Mouse (Mus musculus) heart, embryonic 12.5 days (tissue): ENCODE measurements around the gene Phyh. TPM values are rescaled to one million over a fixed set of nuclear protein-coding genes. Genes with fewer than 3 reads are reported as not detected.

Experiments
- ATAC-seq: fragments of 200-750 bp; cut with Nextera tagmentation; 2 replicates; pipeline ENCODE4 v1.8.0; 2017; ENCODE audit warnings: moderate TSS enrichment, moderate library complexity; ENCODE audit not compliant: insufficient number of reproducible peaks, low FRiP score
- H3K27ac ChIP-seq: fragments of 300-500 bp; sonication (generic); 2 replicates; pipeline ENCODE4 v1.5.1; 2016; ENCODE audit warnings: mild to moderate bottlenecking, moderate library complexity; ENCODE audit not compliant: poor library complexity, severe bottlenecking
- H3K27me3 ChIP-seq: fragments of 300-500 bp; sonication (generic); replicated peaks from 2 replicates; pipeline ENCODE4 v1.6.1; 2016; ENCODE audit warnings: mild to moderate bottlenecking, moderate library complexity
- H3K36me3 ChIP-seq: fragments of 300-500 bp; sonication (generic); 2 replicates; pipeline ENCODE4 v1.6.1; 2016; ENCODE audit warnings: mild to moderate bottlenecking, moderate library complexity
- H3K4me1 ChIP-seq: fragments of 300-500 bp; sonication (generic); replicated peaks from 2 replicates; pipeline ENCODE4 v1.6.1; 2016; ENCODE audit warnings: mild to moderate bottlenecking
- H3K4me2 ChIP-seq: fragments of 300-500 bp; sonication (generic); 2 replicates; pipeline ENCODE4 v1.6.1; 2016; ENCODE audit warnings: mild to moderate bottlenecking, moderate library complexity
- H3K4me3 ChIP-seq: fragments of 300-500 bp; sonication (generic); 2 replicates; pipeline ENCODE4 v1.5.1; 2016; ENCODE audit warnings: mild to moderate bottlenecking
- H3K9ac ChIP-seq: fragments of 300-500 bp; sonication (generic); 2 replicates; pipeline ENCODE4 v1.6.1; 2016; ENCODE audit warnings: mild to moderate bottlenecking, moderate library complexity
- H3K9me3 ChIP-seq: fragments of 300-500 bp; sonication (generic); replicated peaks from 2 replicates; pipeline ENCODE4 v1.6.1; 2016; ENCODE audit warnings: mild to moderate bottlenecking, moderate library complexity
- WGBS: fragments of 180-500 bp; shearing (Covaris S2); methylation state at CpG from one replicate; pipeline ENCODE4 v1.1.7; 2016; 5-methylcytosine and 5-hydroxymethylcytosine counted together
- polyA plus RNA-seq: library from polyadenylated mRNA; unstranded; fragments of >200 nt; fragmentation: Nextera tagmentation; extraction: Ambion mirVana; gene quantifications from 2 replicates; pipeline ENCODE4 v1.2.1, GENCODE M21; 2016

Phyh gene
- 132 and 140 TPM in 2 replicates for polyA plus RNA-seq

GRCm38 (mm10) chr2:4918860-4919739 is at the start of gene Phyh:
TSS of gene Phyh (plus strand) at chr2:4919019.
- H3K9me3 ChIP-seq, result no peaks in the 10 kb centered on the region
- peak within 1 kb of the TSS; percentile 64 for H3K4me3 ChIP-seq
- peak within 1 kb of the TSS; percentile 73 for H3K9ac ChIP-seq
- ATAC-seq, result peak; percentile 96
- H3K36me3 ChIP-seq, result peaks cover 9% of the 10 kb centered on the region
- H3K4me2 ChIP-seq, result peak within 1 kb of the TSS; percentile 74
- H3K4me1 ChIP-seq, result peaks cover 5% of the 10 kb centered on the region
- WGBS, result 6% methylated on average over 35 of the region's 35 CpGs
- peak within 1 kb of the TSS; percentile 83 for H3K27ac ChIP-seq
- no peaks in the 10 kb centered on the region for H3K27me3 ChIP-seq

DNA sequence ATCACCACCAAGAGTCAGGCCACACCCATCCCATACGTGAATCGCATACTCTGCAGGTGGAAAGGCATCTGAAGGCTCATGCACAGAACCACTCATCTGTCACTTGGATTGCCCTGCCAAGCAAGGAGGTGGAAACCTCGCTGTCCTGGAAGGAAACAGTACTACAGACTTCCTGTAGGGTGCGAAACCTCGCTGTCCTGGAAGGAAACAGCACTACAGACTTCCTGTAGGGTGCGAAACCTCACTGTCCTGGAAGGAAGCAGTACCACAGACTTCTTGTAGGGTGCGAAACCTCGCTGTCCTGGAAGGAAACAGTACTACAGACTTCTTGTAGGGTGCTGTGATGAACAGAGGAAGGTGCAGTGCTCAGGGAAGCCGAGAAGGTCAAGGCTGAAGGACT is 46.1 kb upstream of the Phyh start:
- H3K4me1 ChIP-seq, result no peaks in the 10 kb centered on the region
- H3K9me3 ChIP-seq, result no peaks in the 10 kb centered on the region
- 61% methylated on average over 9 of the region's 9 CpGs for WGBS
- H3K36me3 ChIP-seq, result no peaks in the 10 kb centered on the region
- H3K4me3 ChIP-seq, result no peak overlapping the region
- no peak for ATAC-seq
- H3K9ac ChIP-seq, result no peak overlapping the region
- H3K27me3 ChIP-seq, result no peaks in the 10 kb centered on the region
- H3K4me2 ChIP-seq, result no peak overlapping the region
- no peak overlapping the region for H3K27ac ChIP-seq

- Histone ChIP-seq H3K9me3 (no peaks in the 10 kb centered on the region), H3K9ac (no peak overlapping the region), H3K27me3 (no peaks in the 10 kb centered on the region), H3K4me3 (no peak overlapping the region), H3K27ac (no peak overlapping the region), H3K36me3 (no peaks in the 10 kb centered on the region), H3K4me2 (no peak overlapping the region), H3K4me1 (no peaks in the 10 kb centered on the region)
- 59% methylated on average over 6 of the region's 6 CpGs for WGBS
- ATAC-seq, result no peak
Observed at GRCm38 (mm10) chr2:4873331-4873730, 45.5 kb upstream of the Phyh start.

DNA sequence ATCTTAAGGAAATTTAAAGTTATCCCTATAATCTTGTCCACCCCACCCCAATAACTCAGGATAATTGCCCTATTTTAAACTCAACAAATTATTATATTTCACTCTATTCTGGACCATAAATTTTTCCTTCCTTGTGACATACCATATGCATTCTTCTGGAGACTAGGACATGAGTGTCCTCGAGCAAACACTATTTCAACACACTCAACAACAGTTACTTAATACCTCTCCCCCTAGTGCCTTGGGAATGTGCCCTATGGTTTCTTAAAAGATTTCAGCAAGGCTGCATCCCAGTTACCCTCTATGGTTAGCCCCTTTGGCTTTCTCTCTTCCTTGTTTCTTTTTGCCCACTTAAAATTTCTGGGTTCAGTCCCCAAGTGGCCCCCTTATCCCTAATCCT is 43.7 kb upstream of the Phyh start:
- 62% methylated on average over 1 of the region's 1 CpGs for WGBS
- Histone ChIP-seq H3K36me3 (no peaks in the 10 kb centered on the region), H3K9ac (no peak overlapping the region), H3K4me1 (no peaks in the 10 kb centered on the region), H3K4me2 (no peak overlapping the region), H3K27me3 (no peaks in the 10 kb centered on the region), H3K27ac (no peak overlapping the region), H3K9me3 (no peaks in the 10 kb centered on the region), H3K4me3 (no peak overlapping the region)
- ATAC-seq, result no peak

DNA sequence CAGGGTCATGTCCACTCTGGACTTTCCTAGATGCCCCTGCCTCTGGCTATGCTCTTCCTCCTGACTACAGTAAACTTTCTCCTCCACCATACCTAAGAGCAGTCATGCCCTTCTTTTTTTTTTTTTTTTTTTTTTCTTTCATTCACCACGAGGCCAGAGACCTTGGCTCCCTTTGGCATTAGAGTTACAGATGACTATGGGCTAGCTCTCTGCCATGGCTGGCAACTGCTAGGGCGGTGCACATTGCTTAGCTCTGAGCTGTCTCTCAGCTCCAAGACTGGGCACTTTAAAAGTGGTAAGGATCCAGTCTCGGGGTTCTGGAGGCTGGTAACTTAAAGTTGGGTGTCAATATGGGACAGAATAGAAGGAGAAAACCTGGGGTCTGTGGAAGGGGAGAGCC is 42.7 kb upstream of the Phyh start:
- Histone ChIP-seq H3K27ac (no peak overlapping the region), H3K4me1 (peaks cover 8% of the 10 kb centered on the region), H3K36me3 (no peaks in the 10 kb centered on the region), H3K9ac (no peak overlapping the region), H3K4me3 (no peak overlapping the region), H3K27me3 (no peaks in the 10 kb centered on the region), H3K4me2 (no peak overlapping the region), H3K9me3 (no peaks in the 10 kb centered on the region)
- no peak for ATAC-seq
- WGBS, result 67% methylated on average over 3 of the region's 3 CpGs

DNA sequence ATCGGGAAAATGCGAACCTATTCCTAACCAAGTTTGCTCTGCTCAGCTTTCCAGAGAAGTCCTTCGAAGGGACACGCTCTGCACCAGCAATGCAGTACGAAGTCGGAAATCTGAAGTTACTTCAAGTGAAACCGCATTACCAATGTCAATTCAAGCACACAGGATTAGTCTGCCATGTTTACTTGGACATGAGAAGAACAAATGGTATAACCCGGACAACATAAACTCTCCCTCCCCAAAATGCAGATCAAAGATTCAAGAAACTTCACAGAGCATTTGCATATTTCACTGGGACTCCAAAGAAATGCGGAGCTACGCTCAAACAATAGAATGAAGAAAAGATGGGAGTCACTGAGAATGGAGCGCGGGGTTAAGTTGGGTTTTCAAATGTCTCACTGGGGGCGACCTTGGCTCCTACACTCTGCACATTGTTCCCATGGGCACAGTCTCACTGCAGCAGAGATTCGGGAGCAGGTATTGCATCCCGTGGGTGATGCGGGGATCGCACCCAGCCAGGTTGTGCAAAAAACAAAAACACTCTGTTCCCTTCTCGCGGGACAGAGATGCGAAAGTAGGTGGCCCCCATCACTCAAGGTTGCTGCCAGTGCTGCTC is 38.0 kb upstream of the Phyh start:
- H3K4me1 ChIP-seq, result peaks cover 20% of the 10 kb centered on the region
- WGBS, result 5% methylated on average over 20 of the region's 20 CpGs
- peak overlapping the region; percentile 98 for H3K9ac ChIP-seq
- no peaks in the 10 kb centered on the region for H3K9me3 ChIP-seq
- H3K4me3 ChIP-seq, result peak overlapping the region; percentile 94
- H3K27me3 ChIP-seq, result no peaks in the 10 kb centered on the region
- peak overlapping the region; percentile 93 for H3K4me2 ChIP-seq
- H3K27ac ChIP-seq, result peak overlapping the region; percentile 100
- H3K36me3 ChIP-seq, result peaks cover 11% of the 10 kb centered on the region
- ATAC-seq, result peak; percentile 16; the same call in 1 of the 2 replicates

DNA sequence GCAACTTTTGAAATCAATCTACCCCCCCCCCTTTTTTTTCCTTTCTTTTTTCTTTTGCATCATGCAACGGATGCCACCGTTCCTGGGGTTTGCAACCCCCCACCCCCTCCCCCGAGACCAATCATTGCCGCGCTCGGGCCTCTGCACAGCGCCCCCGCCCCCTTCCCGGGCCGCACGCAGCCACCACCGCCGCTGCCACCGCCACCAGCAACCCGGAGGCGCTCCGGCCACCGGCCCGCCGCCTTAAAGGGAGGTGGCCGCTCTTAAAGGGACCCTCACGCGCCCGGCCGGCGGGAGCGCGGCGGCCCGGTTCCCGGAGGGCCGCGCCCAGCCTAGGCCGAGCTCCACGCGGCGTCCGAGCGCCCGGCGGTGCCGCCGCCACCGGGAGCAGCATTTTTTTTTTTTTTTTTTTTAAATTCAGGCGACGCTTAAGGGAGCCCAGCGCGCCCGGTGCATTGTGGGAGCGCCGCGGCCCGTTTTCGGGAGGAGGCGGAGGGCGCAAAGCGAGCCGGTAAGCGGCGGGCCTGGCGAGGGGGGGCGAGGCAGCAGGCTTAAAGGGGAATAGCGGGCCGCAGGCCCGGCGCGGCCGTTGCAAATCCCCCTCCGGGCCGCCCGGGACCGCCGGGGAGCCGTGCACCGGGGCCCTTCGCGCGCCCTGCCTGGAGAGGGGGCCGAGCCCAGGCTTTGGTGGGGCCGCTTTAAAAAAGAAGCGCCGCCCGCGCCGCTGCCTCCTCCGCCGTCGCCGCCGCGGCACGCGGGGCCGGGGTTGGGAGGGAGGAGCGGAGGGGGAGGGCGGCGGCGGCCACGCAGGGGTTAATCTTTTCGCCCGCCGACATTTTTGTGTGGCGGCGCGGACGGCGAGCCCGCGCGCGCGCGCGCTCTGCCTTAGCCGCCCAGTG is 37.2 kb upstream of the Phyh start, which contains the start of gene Sephs1:
Gene Sephs1 (plus strand): TSS at position 215 of the 899 bp plus-strand sequence.
- ATAC-seq, result peak; percentile 85
- Histone ChIP-seq H3K27me3 (no peaks in the 10 kb centered on the region), H3K9me3 (no peaks in the 10 kb centered on the region), H3K4me1 (peaks cover 20% of the 10 kb centered on the region), H3K4me2 (peak within 1 kb of the TSS; percentile 93), H3K36me3 (peaks cover 19% of the 10 kb centered on the region), H3K9ac (peak within 1 kb of the TSS; percentile 98), H3K4me3 (peak within 1 kb of the TSS; percentile 94), H3K27ac (peak within 1 kb of the TSS; percentile 100)
- under 1% methylated on average over 88 of the region's 115 CpGs for WGBS

- ATAC-seq, result peak; percentile 53
- H3K27me3 ChIP-seq, result no peaks in the 10 kb centered on the region
- peak overlapping the region; percentile 100 for H3K27ac ChIP-seq
- no peaks in the 10 kb centered on the region for H3K9me3 ChIP-seq
- WGBS, result under 1% methylated on average over 61 of the region's 63 CpGs
- peak overlapping the region; percentile 98 for H3K9ac ChIP-seq
- H3K36me3 ChIP-seq, result peaks cover 26% of the 10 kb centered on the region
- H3K4me3 ChIP-seq, result peak overlapping the region; percentile 94
- peaks cover 20% of the 10 kb centered on the region for H3K4me1 ChIP-seq
- peak overlapping the region; percentile 93 for H3K4me2 ChIP-seq
Observed at GRCm38 (mm10) chr2:4882249-4882791, 36.5 kb upstream of the Phyh start.

DNA sequence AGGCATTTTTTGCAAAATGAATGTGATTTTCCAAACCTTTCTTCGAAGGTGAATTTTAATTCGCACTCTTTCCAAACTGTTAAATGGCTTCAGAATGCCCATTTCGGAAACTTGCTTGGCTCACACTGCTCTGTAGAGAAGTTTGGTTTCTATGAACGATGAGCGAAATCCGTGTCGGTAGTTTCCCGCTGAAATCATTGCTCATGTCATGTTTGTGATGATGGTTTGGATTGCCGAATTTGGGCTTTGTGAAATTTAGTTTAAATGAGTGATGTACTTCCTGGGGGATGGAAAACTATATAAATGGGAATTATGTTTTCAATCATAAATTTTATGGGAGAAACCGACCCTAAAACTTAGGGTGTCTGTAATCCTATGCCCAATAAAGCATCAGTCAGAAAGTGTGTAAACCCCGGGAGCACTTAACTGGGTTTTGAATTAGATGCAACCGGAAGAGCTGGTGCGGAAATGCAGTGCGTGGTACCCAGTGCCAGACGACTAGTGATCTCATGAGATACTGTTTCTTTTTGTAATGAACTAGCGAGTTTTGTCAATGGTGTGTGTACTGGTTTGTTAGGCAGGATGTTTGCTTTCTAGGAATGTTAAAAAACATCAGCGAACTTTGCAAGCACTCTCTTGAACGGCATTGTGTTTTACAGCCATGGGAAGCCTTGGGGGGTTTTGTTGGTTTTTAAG is 35.7 kb upstream of the Phyh start:
- Histone ChIP-seq H3K4me1 (peaks cover 20% of the 10 kb centered on the region), H3K27me3 (no peaks in the 10 kb centered on the region), H3K27ac (peak overlapping the region; percentile 100), H3K36me3 (peaks cover 35% of the 10 kb centered on the region), H3K9ac (peak overlapping the region; percentile 98), H3K9me3 (no peaks in the 10 kb centered on the region), H3K4me2 (peak overlapping the region; percentile 93), H3K4me3 (peak overlapping the region; percentile 94)
- 3% methylated on average over 18 of the region's 18 CpGs for WGBS
- ATAC-seq, result no peak

- H3K36me3 ChIP-seq, result peaks cover 69% of the 10 kb centered on the region
- no peak overlapping the region for H3K9ac ChIP-seq
- WGBS, result 90% methylated on average over 6 of the region's 6 CpGs
Observed at GRCm38 (mm10) chr2:4886896-4887295, 31.9 kb upstream of the Phyh start.

More at GRCm38 (mm10) chr2:4886896-4887295, 31.9 kb upstream of the Phyh start:
- H3K4me3 ChIP-seq, result no peak overlapping the region
- H3K9me3 ChIP-seq, result no peaks in the 10 kb centered on the region
- H3K4me2 ChIP-seq, result no peak overlapping the region
- H3K27ac ChIP-seq, result no peak overlapping the region
- no peaks in the 10 kb centered on the region for H3K27me3 ChIP-seq
- no peak for ATAC-seq
- H3K4me1 ChIP-seq, result peaks cover 13% of the 10 kb centered on the region
